Mouse (Mus musculus): ENCODE results near the gene Chd3.

The Chd3 gene

GRCm38 (mm10) chr11:69389531-69390399, 20.6 kb upstream of the Chd3 start:
- no peak for DNase-seq (ENCODE audit: low spot score in 2 of 2)

GRCm38 (mm10) chr11:69388680-69389079, 19.5 kb upstream of the Chd3 start:
- DNase-seq (ENCODE audit: low spot score in 2 of 2) = no peak

GRCm38 (mm10) chr11:69386758-69387157, 17.6 kb upstream of the Chd3 start:
- DNase-seq (ENCODE audit: low spot score in 2 of 2) = no peak

GRCm38 (mm10) chr11:69384979-69385378, 15.8 kb upstream of the Chd3 start:
- no peak for DNase-seq (ENCODE audit: low spot score in 2 of 2)

- DNase-seq (ENCODE audit: low spot score in 2 of 2) = no peak
Observed at GRCm38 (mm10) chr11:69382478-69383105, 13.4 kb upstream of the Chd3 start.

GRCm38 (mm10) chr11:69381356-69381755, 12.2 kb upstream of the Chd3 start:
- no peak for DNase-seq (ENCODE audit: low spot score in 2 of 2)

GRCm38 (mm10) chr11:69379600-69379999, 10.4 kb upstream of the Chd3 start:
- DNase-seq (ENCODE audit: low spot score in 2 of 2) = no peak

GRCm38 (mm10) chr11:69377766-69378165, 8.6 kb upstream of the Chd3 start:
- no peak for DNase-seq (ENCODE audit: low spot score in 2 of 2)

GRCm38 (mm10) chr11:69375646-69376045, 6.4 kb upstream of the Chd3 start:
- DNase-seq (ENCODE audit: low spot score in 2 of 2) = no peak

- no peak for DNase-seq (ENCODE audit: low spot score in 2 of 2)
Observed at GRCm38 (mm10) chr11:69373223-69373965, 4.2 kb upstream of the Chd3 start.

GRCm38 (mm10) chr11:69372780-69373170, 3.6 kb upstream of the Chd3 start:
- DNase-seq (ENCODE audit: low spot score in 2 of 2) = no peak

GRCm38 (mm10) chr11:69372056-69372779, 3.0 kb upstream of the Chd3 start:
- no peak for DNase-seq (ENCODE audit: low spot score in 2 of 2)

GRCm38 (mm10) chr11:69371601-69372000, 2.4 kb upstream of the Chd3 start:
- DNase-seq (ENCODE audit: low spot score in 2 of 2) = no peak

- no peak for DNase-seq (ENCODE audit: low spot score in 2 of 2)
Observed at GRCm38 (mm10) chr11:69370817-69371215, 1.6 kb upstream of the Chd3 start.

- DNase-seq (ENCODE audit: low spot score in 2 of 2) = no peak
Observed at GRCm38 (mm10) chr11:69369990-69370816, 997 bp upstream of the Chd3 start.

GRCm38 (mm10) chr11:69368356-69369214, 621 bp downstream of the Chd3 start:
- peak in 1 of 2 experiments; percentile 43 for DNase-seq (ENCODE audit: low spot score in 2 of 2)

- DNase-seq (ENCODE audit: low spot score in 2 of 2) = no peak
Observed at GRCm38 (mm10) chr11:69367616-69368355, 1.4 kb downstream of the Chd3 start.

- DNase-seq (ENCODE audit: low spot score in 2 of 2) = no peak
Observed at GRCm38 (mm10) chr11:69366855-69367615, 2.2 kb downstream of the Chd3 start.

All from urinary bladder, postnatal 4 days (tissue).